Mouse (Mus musculus): ENCODE measurements at regions not wholly inside any gene's neighbourhood (a gene's known extent, or its start where the extent isn't known, plus 50 kb on each side); places are given as distances from the start of the nearest gene placed in this dataset.
A peak's percentile ranks its signal among the peaks of the same experiment; 100 is the strongest.

DNA sequence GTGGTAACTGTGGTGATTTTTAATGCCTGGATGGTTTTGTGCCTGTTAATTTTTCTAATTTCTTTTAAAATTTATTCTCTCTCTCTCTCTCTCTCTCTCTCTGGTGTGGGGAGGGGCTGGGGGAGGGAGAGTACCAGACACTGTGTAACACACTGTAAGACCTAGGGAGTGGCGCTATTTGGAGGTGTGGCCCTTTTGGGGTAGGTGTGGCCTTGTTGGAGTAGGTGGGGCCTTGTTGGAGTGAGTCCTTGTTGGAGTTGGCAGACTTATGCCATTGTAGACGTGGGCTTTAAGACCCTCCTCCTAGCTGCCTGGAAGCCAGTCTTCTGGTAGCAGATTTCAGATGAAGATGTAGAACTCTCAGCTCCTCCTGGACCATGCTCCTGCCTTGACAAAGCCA, 107.4 kb upstream of the Lhx5 start:
- H3K36me3 ChIP-seq (ENCODE audit: control insufficient read depth, insufficient read depth, low read length) = no peaks in the 10 kb centered on the region
- H3K27ac ChIP-seq (ENCODE audit: low read depth, low read length) = no peak overlapping the region
- ATAC-seq (ENCODE audit: low FRiP score, low TSS enrichment) = no peak
- H3K9me3 ChIP-seq (ENCODE audit: control insufficient read depth, low read length) = no peaks in the 10 kb centered on the region
- no peaks in the 10 kb centered on the region for H3K4me1 ChIP-seq (ENCODE audit: control insufficient read depth, insufficient read depth, low read length)
- H3K4me2 ChIP-seq (replicated peaks; ENCODE audit: low read depth, low read length) = no peak overlapping the region
- no peak overlapping the region for H3K4me3 ChIP-seq (ENCODE audit: low read length)
- H3K9ac ChIP-seq (ENCODE audit: low read depth, low read length) = no peak overlapping the region
- H3K27me3 ChIP-seq (ENCODE audit: control insufficient read depth, insufficient read depth, low read length) = peaks cover 14% of the 10 kb centered on the region
- 91% methylated on average over 2 of the region's 2 CpGs for WGBS

DNA sequence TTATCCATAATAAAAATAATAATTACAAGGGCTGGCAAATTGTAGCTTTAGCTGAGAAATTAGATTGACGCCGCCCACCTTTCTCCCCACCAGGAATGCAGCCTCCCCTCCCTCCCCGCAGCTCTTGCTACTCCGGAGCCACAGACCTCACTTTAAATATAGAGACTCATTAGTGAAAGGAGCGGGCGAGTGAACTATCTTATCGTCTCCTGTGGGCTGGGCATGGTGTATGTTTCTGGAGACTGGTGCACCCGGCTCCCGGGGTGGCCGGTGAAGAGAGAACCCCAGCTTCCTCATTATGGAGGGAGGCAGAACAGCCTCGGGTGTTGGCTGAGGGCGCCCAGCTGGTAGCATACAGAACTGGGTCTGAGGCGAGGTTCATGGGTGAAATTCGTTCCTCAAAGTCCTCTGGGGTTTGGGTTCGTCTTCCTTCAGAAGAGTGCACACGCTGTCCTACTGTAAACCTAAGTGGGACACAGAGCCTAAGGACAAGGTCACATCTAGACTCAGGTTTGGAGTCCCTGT, 106.1 kb upstream of the Lhx5 start:
- Histone ChIP-seq H3K36me3 (ENCODE audit: control insufficient read depth, insufficient read depth, low read length) (no peaks in the 10 kb centered on the region), H3K4me2 (replicated peaks; ENCODE audit: low read depth, low read length) (no peak overlapping the region)

DNA sequence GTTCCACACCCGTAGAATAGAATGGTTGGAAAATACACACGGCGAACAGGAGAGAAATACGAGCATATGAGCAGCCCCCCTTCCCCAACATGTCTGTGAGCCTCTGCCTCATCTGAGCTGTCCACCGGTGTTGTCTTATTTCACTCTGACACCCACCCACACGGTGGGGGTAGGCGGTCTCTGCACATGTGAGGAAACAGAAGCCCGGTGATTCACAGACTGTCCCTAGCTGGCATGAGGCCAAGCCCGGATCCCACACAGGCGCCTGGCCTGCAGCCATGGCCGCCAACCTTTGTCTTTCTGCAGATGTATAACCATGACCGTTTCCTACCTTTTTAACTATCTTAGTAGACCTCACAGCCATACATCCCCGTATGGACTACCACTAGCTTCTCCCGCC, 99.5 kb upstream of the Lhx5 start:
- peak; percentile 55; the same call in 1 of the 2 replicates for ATAC-seq (ENCODE audit: low FRiP score, low TSS enrichment)
- 50% methylated on average over 14 of the region's 14 CpGs for whole genome bisulfite sequencing

More for the DNA sequence above, 106.1 kb upstream of the Lhx5 start:
- Histone ChIP-seq H3K4me1 (ENCODE audit: control insufficient read depth, insufficient read depth, low read length) (no peaks in the 10 kb centered on the region), H3K4me3 (ENCODE audit: low read length) (no peak overlapping the region), H3K27me3 (ENCODE audit: control insufficient read depth, insufficient read depth, low read length) (peaks cover 14% of the 10 kb centered on the region), H3K27ac (ENCODE audit: low read depth, low read length) (no peak overlapping the region), H3K9me3 (ENCODE audit: control insufficient read depth, low read length) (no peaks in the 10 kb centered on the region), H3K9ac (ENCODE audit: low read depth, low read length) (no peak overlapping the region)
- WGBS = 52% methylated on average over 16 of the region's 16 CpGs
- no peak for ATAC-seq (ENCODE audit: low FRiP score, low TSS enrichment)

DNA sequence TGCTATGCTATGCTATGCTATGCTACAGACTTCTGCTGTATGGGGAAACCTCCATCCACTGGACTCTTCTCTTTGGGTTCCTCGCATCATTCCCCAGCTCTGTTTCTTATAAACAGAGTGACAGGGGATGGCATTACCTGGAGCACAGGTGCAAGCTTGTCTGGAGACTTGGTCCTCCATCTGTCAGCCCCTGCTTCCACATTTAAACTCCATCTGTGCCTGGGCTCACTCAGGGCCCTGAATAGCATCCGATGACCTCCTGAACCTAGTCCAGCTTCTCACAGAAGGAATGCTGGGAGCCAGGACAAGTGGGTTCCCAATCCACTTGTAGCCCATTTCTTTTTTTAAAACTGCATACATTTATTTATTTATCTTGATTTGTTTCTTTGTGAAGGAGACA, 92.3 kb upstream of the Lhx5 start:
- Histone ChIP-seq H3K27me3 (ENCODE audit: control insufficient read depth, insufficient read depth, low read length) (no peaks in the 10 kb centered on the region; the same call in 1 of the 2 replicates), H3K4me1 (ENCODE audit: control insufficient read depth, insufficient read depth, low read length) (no peaks in the 10 kb centered on the region), H3K36me3 (ENCODE audit: control insufficient read depth, insufficient read depth, low read length) (no peaks in the 10 kb centered on the region), H3K4me3 (ENCODE audit: low read length) (no peak overlapping the region), H3K9me3 (ENCODE audit: control insufficient read depth, low read length) (no peaks in the 10 kb centered on the region), H3K4me2 (replicated peaks; ENCODE audit: low read depth, low read length) (no peak overlapping the region), H3K9ac (ENCODE audit: low read depth, low read length) (no peak overlapping the region), H3K27ac (ENCODE audit: low read depth, low read length) (no peak overlapping the region)
- no peak for ATAC-seq (ENCODE audit: low FRiP score, low TSS enrichment)
- WGBS = 87% methylated on average over 2 of the region's 2 CpGs

More for the DNA sequence above, 99.5 kb upstream of the Lhx5 start:
- Histone ChIP-seq H3K4me3 (ENCODE audit: low read length) (no peak overlapping the region), H3K4me2 (replicated peaks; ENCODE audit: low read depth, low read length) (no peak overlapping the region), H3K9ac (ENCODE audit: low read depth, low read length) (no peak overlapping the region), H3K27ac (ENCODE audit: low read depth, low read length) (no peak overlapping the region), H3K4me1 (ENCODE audit: control insufficient read depth, insufficient read depth, low read length) (peaks cover 5% of the 10 kb centered on the region; the same call in 1 of the 2 replicates), H3K36me3 (ENCODE audit: control insufficient read depth, insufficient read depth, low read length) (no peaks in the 10 kb centered on the region), H3K27me3 (ENCODE audit: control insufficient read depth, insufficient read depth, low read length) (no peaks in the 10 kb centered on the region; the same call in 1 of the 2 replicates), H3K9me3 (ENCODE audit: control insufficient read depth, low read length) (no peaks in the 10 kb centered on the region)

DNA sequence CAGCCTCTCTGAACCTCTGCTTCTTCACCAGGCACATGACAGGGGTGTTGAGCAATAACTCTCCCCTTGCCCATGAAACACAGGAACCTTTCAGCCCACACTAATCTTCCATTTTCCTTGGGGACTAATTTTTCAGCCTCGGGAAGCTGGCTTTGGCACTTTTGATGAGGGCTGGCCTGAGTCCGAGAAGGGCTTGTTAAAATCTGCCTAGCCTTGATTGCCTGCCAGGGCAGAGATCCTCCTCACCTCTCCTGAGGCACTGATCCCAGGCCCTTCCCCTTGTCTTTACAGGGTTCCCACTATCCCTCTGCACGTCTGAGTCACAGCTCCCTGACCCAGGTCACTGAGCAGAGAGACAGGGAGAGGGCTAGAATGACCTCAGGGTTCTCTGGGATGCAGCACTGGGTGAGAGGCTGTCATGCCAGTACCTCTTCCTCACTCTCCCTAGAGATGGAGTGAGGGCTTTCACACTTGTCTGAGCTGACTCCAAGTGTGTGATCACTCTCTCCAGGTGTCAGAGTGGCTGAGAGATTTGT, 90.7 kb upstream of the Lhx5 start:
- ATAC-seq (ENCODE audit: low FRiP score, low TSS enrichment) = no peak
- WGBS = 18% methylated on average over 3 of the region's 3 CpGs
- no peak overlapping the region for H3K9ac ChIP-seq (ENCODE audit: low read depth, low read length)

DNA sequence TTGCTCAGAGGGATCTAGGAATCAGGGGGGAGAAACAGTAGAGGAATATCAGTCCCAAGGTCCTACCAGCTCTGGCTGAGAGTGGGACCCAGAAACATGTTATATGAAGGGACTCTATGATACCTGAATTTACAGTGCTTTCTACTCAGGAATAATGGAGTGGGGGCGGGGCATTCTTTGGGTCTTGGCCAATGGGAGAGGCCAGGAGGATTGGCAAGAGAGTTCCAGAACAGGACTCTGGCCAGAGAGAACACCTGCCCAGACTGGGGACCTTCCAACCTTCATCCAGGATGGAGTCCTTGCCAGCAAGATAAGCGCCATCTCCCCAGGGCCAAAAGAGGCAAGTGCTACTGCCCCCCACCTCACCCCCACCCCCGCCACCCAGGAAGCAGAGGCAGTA, 81.0 kb upstream of the Lhx5 start:
- Histone ChIP-seq H3K27me3 (ENCODE audit: control insufficient read depth, insufficient read depth, low read length) (peaks cover under 1% of the 10 kb centered on the region; the same call in 1 of the 2 replicates), H3K4me3 (ENCODE audit: low read length) (no peak overlapping the region), H3K9ac (ENCODE audit: low read depth, low read length) (no peak overlapping the region), H3K4me2 (replicated peaks; ENCODE audit: low read depth, low read length) (no peak overlapping the region), H3K4me1 (ENCODE audit: control insufficient read depth, insufficient read depth, low read length) (no peaks in the 10 kb centered on the region), H3K9me3 (ENCODE audit: control insufficient read depth, low read length) (no peaks in the 10 kb centered on the region), H3K27ac (ENCODE audit: low read depth, low read length) (no peak overlapping the region), H3K36me3 (ENCODE audit: control insufficient read depth, insufficient read depth, low read length) (no peaks in the 10 kb centered on the region)
- 79% methylated on average over 3 of the region's 3 CpGs for WGBS
- no peak for ATAC-seq (ENCODE audit: low FRiP score, low TSS enrichment)

More for the DNA sequence above, 90.7 kb upstream of the Lhx5 start:
- H3K4me3 ChIP-seq (ENCODE audit: low read length) = no peak overlapping the region
- H3K4me1 ChIP-seq (ENCODE audit: control insufficient read depth, insufficient read depth, low read length) = no peaks in the 10 kb centered on the region
- H3K27ac ChIP-seq (ENCODE audit: low read depth, low read length) = no peak overlapping the region
- no peaks in the 10 kb centered on the region; the same call in 1 of the 2 replicates for H3K27me3 ChIP-seq (ENCODE audit: control insufficient read depth, insufficient read depth, low read length)
- H3K9me3 ChIP-seq (ENCODE audit: control insufficient read depth, low read length) = no peaks in the 10 kb centered on the region
- no peak overlapping the region for H3K4me2 ChIP-seq (replicated peaks; ENCODE audit: low read depth, low read length)
- H3K36me3 ChIP-seq (ENCODE audit: control insufficient read depth, insufficient read depth, low read length) = no peaks in the 10 kb centered on the region

DNA sequence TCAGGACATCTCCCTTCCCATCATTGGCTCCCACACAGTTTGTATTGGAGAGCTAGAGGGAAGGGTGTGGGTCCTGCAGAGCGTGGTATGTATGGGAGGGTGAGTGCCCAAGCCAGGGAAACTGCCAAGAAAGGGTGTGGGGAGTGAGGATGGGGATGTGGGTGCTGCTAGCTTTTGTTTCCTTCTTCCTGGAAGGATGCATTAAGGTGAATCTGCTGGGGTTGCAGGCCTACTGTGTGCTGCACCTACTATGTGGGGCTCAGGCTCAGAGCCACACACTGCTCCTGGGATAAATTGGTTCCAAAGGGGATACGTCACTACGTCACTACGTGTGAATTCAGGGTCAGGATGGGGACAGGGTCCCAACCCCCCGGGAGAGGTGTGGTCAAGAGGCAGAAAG, 79.7 kb upstream of the Lhx5 start:
- Histone ChIP-seq H3K4me3 (ENCODE audit: low read length) (no peak overlapping the region), H3K4me2 (replicated peaks; ENCODE audit: low read depth, low read length) (no peak overlapping the region), H3K27me3 (ENCODE audit: control insufficient read depth, insufficient read depth, low read length) (peaks cover 6% of the 10 kb centered on the region; the same call in 1 of the 2 replicates), H3K36me3 (ENCODE audit: control insufficient read depth, insufficient read depth, low read length) (no peaks in the 10 kb centered on the region), H3K9me3 (ENCODE audit: control insufficient read depth, low read length) (no peaks in the 10 kb centered on the region), H3K4me1 (ENCODE audit: control insufficient read depth, insufficient read depth, low read length) (no peaks in the 10 kb centered on the region), H3K27ac (ENCODE audit: low read depth, low read length) (no peak overlapping the region), H3K9ac (ENCODE audit: low read depth, low read length) (no peak overlapping the region)
- WGBS = 55% methylated on average over 5 of the region's 5 CpGs
- no peak for ATAC-seq (ENCODE audit: low FRiP score, low TSS enrichment)

DNA sequence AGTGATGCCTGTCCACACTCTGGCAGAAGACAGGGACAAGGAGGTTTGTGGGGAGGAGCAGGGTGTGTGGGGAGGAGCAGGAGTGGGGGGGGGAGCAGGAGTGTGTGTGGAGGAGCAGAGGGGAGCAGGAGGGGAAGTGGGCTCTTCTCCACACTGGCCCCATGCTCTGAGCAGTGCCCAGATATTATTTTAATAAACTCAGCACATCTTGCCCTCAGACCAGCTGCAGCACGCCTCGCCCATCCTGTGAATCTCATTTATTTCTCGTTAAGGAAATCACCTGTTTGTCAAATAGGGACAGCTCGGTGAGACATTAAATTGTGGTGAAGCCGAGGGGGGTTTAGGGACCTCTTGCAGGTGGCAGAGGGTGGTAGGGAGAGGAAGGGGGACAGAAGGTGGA, 77.8 kb upstream of the Lhx5 start:
- ATAC-seq (ENCODE audit: low FRiP score, low TSS enrichment) = no peak
- 61% methylated on average over 5 of the region's 5 CpGs for WGBS
- no peak overlapping the region for H3K4me3 ChIP-seq (ENCODE audit: low read length)
- no peaks in the 10 kb centered on the region for H3K9me3 ChIP-seq (ENCODE audit: control insufficient read depth, low read length)
- no peak overlapping the region for H3K27ac ChIP-seq (ENCODE audit: low read depth, low read length)
- no peaks in the 10 kb centered on the region for H3K4me1 ChIP-seq (ENCODE audit: control insufficient read depth, insufficient read depth, low read length)
- H3K36me3 ChIP-seq (ENCODE audit: control insufficient read depth, insufficient read depth, low read length) = no peaks in the 10 kb centered on the region
- H3K27me3 ChIP-seq (ENCODE audit: control insufficient read depth, insufficient read depth, low read length) = peaks cover 13% of the 10 kb centered on the region
- H3K4me2 ChIP-seq (replicated peaks; ENCODE audit: low read depth, low read length) = no peak overlapping the region
- H3K9ac ChIP-seq (ENCODE audit: low read depth, low read length) = no peak overlapping the region

DNA sequence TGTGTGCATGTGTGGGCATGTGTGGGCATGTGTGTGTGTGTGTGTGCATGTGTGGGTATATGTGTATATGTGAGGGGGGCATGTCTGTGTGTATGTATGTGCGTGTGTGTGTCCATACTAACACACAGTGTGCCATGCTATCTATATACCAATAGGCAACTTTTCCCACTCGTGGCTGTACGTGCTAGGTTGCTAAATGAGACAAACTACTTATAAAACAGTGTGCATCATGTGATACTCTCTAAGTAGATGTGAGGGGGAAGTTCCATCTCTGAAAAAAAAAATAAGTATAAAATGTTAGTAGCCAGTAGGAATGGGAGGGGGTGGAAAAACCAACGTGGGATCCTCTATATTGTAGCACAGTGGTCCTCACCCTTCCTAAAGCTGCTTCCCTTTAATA, 74.5 kb upstream of the Lhx5 start:
- peaks cover 24% of the 10 kb centered on the region for H3K27me3 ChIP-seq (ENCODE audit: control insufficient read depth, insufficient read depth, low read length)
- no peaks in the 10 kb centered on the region for H3K4me1 ChIP-seq (ENCODE audit: control insufficient read depth, insufficient read depth, low read length)
- H3K9me3 ChIP-seq (ENCODE audit: control insufficient read depth, low read length) = no peaks in the 10 kb centered on the region
- H3K36me3 ChIP-seq (ENCODE audit: control insufficient read depth, insufficient read depth, low read length) = no peaks in the 10 kb centered on the region
- no peak for ATAC-seq (ENCODE audit: low FRiP score, low TSS enrichment)
- no peak overlapping the region for H3K4me2 ChIP-seq (replicated peaks; ENCODE audit: low read depth, low read length)
- no peak overlapping the region for H3K27ac ChIP-seq (ENCODE audit: low read depth, low read length)
- H3K4me3 ChIP-seq (ENCODE audit: low read length) = no peak overlapping the region
- 83% methylated on average over 4 of the region's 4 CpGs for WGBS
- no peak overlapping the region for H3K9ac ChIP-seq (ENCODE audit: low read depth, low read length)

Data from kidney, embryonic 14.5 days (tissue).